Mouse (Mus musculus): ENCODE data around the gene Sh3gl1.

- TF ChIP-seq EP300 (optimal IDR thresholded peaks at IDR 0.05) (no peak), CTCF (IDR thresholded peaks at IDR 0.05; ENCODE audit: low read depth) (no peak)
Observed at GRCm38 (mm10) chr17:56036901-56037287, 459 bp upstream of the Sh3gl1 start.

All from stomach, postnatal 0 days (tissue).